Mouse (Mus musculus): ENCODE measurements around the gene Epha3. TPM values are rescaled to one million over a fixed set of nuclear protein-coding genes. Genes with fewer than 3 reads are reported as not detected.
A peak's percentile ranks its signal among the peaks of the same experiment; 100 is the strongest.

Gene Epha3
- total RNA-seq, 1 experiment: 0.18 TPM

GRCm38 (mm10) chr16:63863181-63863580 is 794 bp downstream of the Epha3 start:
- H3K36me3 ChIP-seq (ENCODE audit: control insufficient read depth, insufficient read depth, low read length, poor library complexity, severe bottlenecking): no peaks in the 10 kb centered on the region
- in situ Hi-C loops (cut with MboI; ENCODE audit: low sequenced_read_pairs in 2 of 2, unreplicated experiment in 2 of 2): loop anchor here in 1 of 2 experiments (25.0 kb wide), 1 partner anchor 874 kb away; no protein-coding TSS in a partner anchor
- TF ChIP-seq CHD2 (IDR thresholded peaks at IDR 0.05; ENCODE audit: low read depth, low read length): no peak
- TF ChIP-seq MAFK (IDR thresholded peaks at IDR 0.05; ENCODE audit: insufficient read depth, low read depth, low read length): no peak
- TF ChIP-seq HCFC1 (IDR thresholded peaks at IDR 0.05; ENCODE audit: borderline replicate concordance, insufficient read depth, low read length): no peak
- no peak for TF ChIP-seq ZC3H11A (IDR thresholded peaks at IDR 0.05; ENCODE audit: borderline replicate concordance, low read depth, low read length)
- no peak for TF ChIP-seq ZNF384 (IDR thresholded peaks at IDR 0.05; ENCODE audit: low read depth, low read length)

GRCm38 (mm10) chr16:63857561-63857960 is 6.4 kb downstream of the Epha3 start:
- Histone ChIP-seq H3K4me1 (ENCODE audit: control insufficient read depth in 2 of 2, insufficient read depth in 2 of 2, low read length in 2 of 2, poor library complexity in 1 of 2) (no peaks in the 10 kb centered on the region), H3K27ac (ENCODE audit: insufficient read depth, low read depth, low read length, poor library complexity, severe bottlenecking) (no peak overlapping the region), H3K9ac (ENCODE audit: insufficient read depth, low read depth, low read length, poor library complexity, severe bottlenecking) (peak overlapping the region; percentile 52; the same call in 1 of the 2 replicates), H3K9me3 (ENCODE audit: control insufficient read depth, insufficient read depth, low read depth, low read length) (no peaks in the 10 kb centered on the region), H3K36me3 (ENCODE audit: control insufficient read depth, insufficient read depth, low read length, poor library complexity, severe bottlenecking) (no peaks in the 10 kb centered on the region), H3K4me3 (ENCODE audit: insufficient read depth in 1 of 2, low read depth in 1 of 2, low read length in 2 of 2, poor library complexity in 1 of 2, severe bottlenecking in 1 of 2) (peak overlapping the region; percentile 63 to 73)
- no peak for DNase-seq (ENCODE audit: low read depth, low spot score)
- in situ Hi-C loops (cut with MboI; ENCODE audit: low sequenced_read_pairs in 2 of 2, unreplicated experiment in 2 of 2): loop anchor here in 1 of 2 experiments (25.0 kb wide), 1 partner anchor 880 kb away; no protein-coding TSS in a partner anchor
- TF ChIP-seq ZC3H11A (IDR thresholded peaks at IDR 0.05; ENCODE audit: borderline replicate concordance, low read depth, low read length) (no peak), ZNF384 (IDR thresholded peaks at IDR 0.05; ENCODE audit: low read depth, low read length) (no peak), HCFC1 (IDR thresholded peaks at IDR 0.05; ENCODE audit: borderline replicate concordance, insufficient read depth, low read length) (no peak), MAFK (IDR thresholded peaks at IDR 0.05; ENCODE audit: insufficient read depth, low read depth, low read length) (no peak), CHD2 (IDR thresholded peaks at IDR 0.05; ENCODE audit: low read depth, low read length) (no peak)

More at GRCm38 (mm10) chr16:63863181-63863580, 794 bp downstream of the Epha3 start:
- no peak for DNase-seq (ENCODE audit: low read depth, low spot score)
- H3K9ac ChIP-seq (ENCODE audit: insufficient read depth, low read depth, low read length, poor library complexity, severe bottlenecking): no peak overlapping the region
- no peak overlapping the region for H3K27ac ChIP-seq (ENCODE audit: insufficient read depth, low read depth, low read length, poor library complexity, severe bottlenecking)
- H3K9me3 ChIP-seq (ENCODE audit: control insufficient read depth, insufficient read depth, low read depth, low read length): no peaks in the 10 kb centered on the region
- no peaks in the 10 kb centered on the region for H3K4me1 ChIP-seq (ENCODE audit: control insufficient read depth in 2 of 2, insufficient read depth in 2 of 2, low read length in 2 of 2, poor library complexity in 1 of 2)
- H3K4me3 ChIP-seq (ENCODE audit: insufficient read depth in 1 of 2, low read depth in 1 of 2, low read length in 2 of 2, poor library complexity in 1 of 2, severe bottlenecking in 1 of 2): no peak overlapping the region

- peak overlapping the region; percentile 52 for H3K9ac ChIP-seq (ENCODE audit: insufficient read depth, low read depth, low read length, poor library complexity, severe bottlenecking)
- in situ Hi-C loops (cut with MboI; ENCODE audit: low sequenced_read_pairs in 2 of 2, unreplicated experiment in 2 of 2): loop anchor here in 1 of 2 experiments (25.0 kb wide), 1 partner anchor 880 kb away; no protein-coding TSS in a partner anchor
- H3K36me3 ChIP-seq (ENCODE audit: control insufficient read depth, insufficient read depth, low read length, poor library complexity, severe bottlenecking): no peaks in the 10 kb centered on the region
- DNase-seq (ENCODE audit: low read depth, low spot score): peak; percentile 52
- no peaks in the 10 kb centered on the region for H3K9me3 ChIP-seq (ENCODE audit: control insufficient read depth, insufficient read depth, low read depth, low read length)
- no peaks in the 10 kb centered on the region for H3K4me1 ChIP-seq (ENCODE audit: control insufficient read depth in 2 of 2, insufficient read depth in 2 of 2, low read length in 2 of 2, poor library complexity in 1 of 2)
- TF ChIP-seq ZNF384 (IDR thresholded peaks at IDR 0.05; ENCODE audit: low read depth, low read length): no peak
- no peak for TF ChIP-seq HCFC1 (IDR thresholded peaks at IDR 0.05; ENCODE audit: borderline replicate concordance, insufficient read depth, low read length)
- no peak for TF ChIP-seq MAFK (IDR thresholded peaks at IDR 0.05; ENCODE audit: insufficient read depth, low read depth, low read length)
- no peak for TF ChIP-seq CHD2 (IDR thresholded peaks at IDR 0.05; ENCODE audit: low read depth, low read length)
- TF ChIP-seq ZC3H11A (IDR thresholded peaks at IDR 0.05; ENCODE audit: borderline replicate concordance, low read depth, low read length): no peak
- peak overlapping the region; percentile 63 to 73 for H3K4me3 ChIP-seq (ENCODE audit: insufficient read depth in 1 of 2, low read depth in 1 of 2, low read length in 2 of 2, poor library complexity in 1 of 2, severe bottlenecking in 1 of 2)
- no peak overlapping the region for H3K27ac ChIP-seq (ENCODE audit: insufficient read depth, low read depth, low read length, poor library complexity, severe bottlenecking)
Measured at GRCm38 (mm10) chr16:63856658-63857552, 7.1 kb downstream of the Epha3 start.

GRCm38 (mm10) chr16:63850297-63850696 is 13.7 kb downstream of the Epha3 start:
- in situ Hi-C loops (cut with MboI; ENCODE audit: low sequenced_read_pairs in 2 of 2, unreplicated experiment in 2 of 2): loop anchor here in 1 of 2 experiments (25.0 kb wide), 1 partner anchor 887 kb away; no protein-coding TSS in a partner anchor
- no peak for TF ChIP-seq ZNF384 (IDR thresholded peaks at IDR 0.05; ENCODE audit: low read depth, low read length)
- no peak for TF ChIP-seq ZC3H11A (IDR thresholded peaks at IDR 0.05; ENCODE audit: borderline replicate concordance, low read depth, low read length)
- no peak for TF ChIP-seq MAFK (IDR thresholded peaks at IDR 0.05; ENCODE audit: insufficient read depth, low read depth, low read length)
- TF ChIP-seq HCFC1 (IDR thresholded peaks at IDR 0.05; ENCODE audit: borderline replicate concordance, insufficient read depth, low read length): no peak
- no peak for TF ChIP-seq CHD2 (IDR thresholded peaks at IDR 0.05; ENCODE audit: low read depth, low read length)
- Histone ChIP-seq H3K36me3 (ENCODE audit: control insufficient read depth, insufficient read depth, low read length, poor library complexity, severe bottlenecking) (no peaks in the 10 kb centered on the region), H3K9me3 (ENCODE audit: control insufficient read depth, insufficient read depth, low read depth, low read length) (no peaks in the 10 kb centered on the region), H3K4me3 (ENCODE audit: insufficient read depth in 1 of 2, low read depth in 1 of 2, low read length in 2 of 2, poor library complexity in 1 of 2, severe bottlenecking in 1 of 2) (no peak overlapping the region), H3K4me1 (ENCODE audit: control insufficient read depth in 2 of 2, insufficient read depth in 2 of 2, low read length in 2 of 2, poor library complexity in 1 of 2) (no peaks in the 10 kb centered on the region), H3K9ac (ENCODE audit: insufficient read depth, low read depth, low read length, poor library complexity, severe bottlenecking) (no peak overlapping the region), H3K27ac (ENCODE audit: insufficient read depth, low read depth, low read length, poor library complexity, severe bottlenecking) (no peak overlapping the region)
- no peak for DNase-seq (ENCODE audit: low read depth, low spot score)

All from ES-E14 (cell line).